Mouse (Mus musculus): ENCODE results near the gene Psmd13. TPM values are rescaled to one million over a fixed set of nuclear protein-coding genes. Genes with fewer than 3 reads are reported as not detected.

Psmd13 gene
- polyA plus RNA-seq, 1 experiment from 2014 or later, result 278 TPM

DNA sequence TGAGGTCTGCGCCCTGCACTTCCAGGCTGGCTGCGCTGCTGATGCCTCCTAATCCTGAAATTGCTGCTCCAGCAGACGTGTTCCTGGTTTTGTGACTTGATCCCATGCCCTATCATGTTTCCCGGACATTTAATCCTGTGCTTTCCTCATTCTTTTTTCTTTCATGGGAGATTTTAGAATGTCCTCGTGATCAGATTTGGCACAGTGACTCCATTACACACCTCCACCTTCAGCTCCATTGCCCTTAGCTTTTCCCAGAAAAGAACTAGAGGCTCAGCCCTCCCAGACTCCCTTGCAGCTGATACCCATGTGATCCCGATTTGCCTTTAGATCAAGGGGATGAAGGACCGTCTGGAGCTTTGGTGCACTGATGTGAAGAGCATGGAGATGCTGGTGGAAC lies 16.1 kb downstream of the Psmd13 start:
- H3K4me1 ChIP-seq (replicated peaks), result peaks cover 1% of the 10 kb centered on the region
- H3K36me3 ChIP-seq, result peaks cover 75% of the 10 kb centered on the region
- H3K4me3 ChIP-seq, result no peak overlapping the region
- H3K27me3 ChIP-seq, result no peaks in the 10 kb centered on the region
- no peak overlapping the region for H3K4me2 ChIP-seq
- no peak overlapping the region for H3K27ac ChIP-seq
- WGBS, result 90% methylated on average over 7 of the region's 7 CpGs
- H3K9me3 ChIP-seq, result no peaks in the 10 kb centered on the region
- H3K9ac ChIP-seq, result no peak overlapping the region
- no peak for ATAC-seq (ENCODE audit: low FRiP score)

DNA sequence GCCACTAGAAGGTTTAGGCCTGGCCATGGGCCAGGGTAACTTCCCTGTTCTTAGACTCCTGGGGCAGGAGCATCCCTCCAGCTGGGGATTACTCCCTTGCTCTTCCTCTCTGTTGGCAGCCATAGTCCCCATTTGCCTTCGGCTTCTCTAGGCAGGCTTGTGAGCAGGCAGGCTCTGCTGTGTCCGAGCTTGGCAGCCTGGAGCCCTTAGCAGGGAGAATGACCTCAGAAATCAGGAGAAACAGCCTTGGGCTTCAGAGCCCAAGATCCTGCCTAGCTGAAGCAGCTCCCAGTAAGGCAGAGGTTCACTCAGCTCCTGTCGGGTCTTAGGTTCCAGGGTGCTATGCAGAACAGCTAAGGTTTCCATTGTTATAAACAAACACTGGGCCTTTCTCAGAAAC lies 17.4 kb downstream of the Psmd13 start:
- Histone ChIP-seq H3K4me2 (no peak overlapping the region), H3K9ac (no peak overlapping the region), H3K4me3 (no peak overlapping the region), H3K36me3 (peaks cover 66% of the 10 kb centered on the region), H3K4me1 (replicated peaks) (peaks cover 8% of the 10 kb centered on the region), H3K27me3 (no peaks in the 10 kb centered on the region), H3K9me3 (no peaks in the 10 kb centered on the region), H3K27ac (no peak overlapping the region)
- no peak for ATAC-seq (ENCODE audit: low FRiP score)
- 75% methylated on average over 3 of the region's 3 CpGs for WGBS

DNA sequence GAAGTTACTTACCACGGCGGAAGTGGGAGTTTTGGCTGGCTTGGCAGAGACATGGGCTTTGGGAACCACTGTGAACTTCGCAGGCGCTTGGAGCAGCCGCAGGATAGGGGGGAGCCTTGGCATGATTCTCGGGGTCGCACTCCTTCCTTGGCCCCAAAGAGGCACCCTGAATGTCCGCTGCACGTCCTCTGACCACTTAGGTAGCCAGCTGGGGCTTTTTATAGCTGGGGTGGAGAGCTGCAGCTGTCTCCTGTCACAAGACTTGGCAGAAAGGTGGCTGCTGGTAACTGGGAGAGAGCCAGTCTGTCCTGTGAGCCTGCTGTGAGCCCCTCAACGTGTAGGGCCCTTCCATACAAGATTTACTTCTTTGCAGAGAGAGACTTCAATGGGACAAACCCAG lies 18.5 kb downstream of the Psmd13 start, which contains the start of gene Cox8b:
TSS of gene Cox8b (minus strand) at position 227 of the 400 bp plus-strand sequence.
- Histone ChIP-seq H3K4me2 (no peak within 1 kb of the TSS), H3K9ac (no peak within 1 kb of the TSS), H3K27ac (no peak within 1 kb of the TSS), H3K9me3 (no peaks in the 10 kb centered on the region), H3K4me3 (no peak within 1 kb of the TSS), H3K36me3 (peaks cover 55% of the 10 kb centered on the region), H3K27me3 (no peaks in the 10 kb centered on the region), H3K4me1 (replicated peaks) (peaks cover 8% of the 10 kb centered on the region)
- ATAC-seq (ENCODE audit: low FRiP score), result no peak
- 80% methylated on average over 10 of the region's 10 CpGs for WGBS

DNA sequence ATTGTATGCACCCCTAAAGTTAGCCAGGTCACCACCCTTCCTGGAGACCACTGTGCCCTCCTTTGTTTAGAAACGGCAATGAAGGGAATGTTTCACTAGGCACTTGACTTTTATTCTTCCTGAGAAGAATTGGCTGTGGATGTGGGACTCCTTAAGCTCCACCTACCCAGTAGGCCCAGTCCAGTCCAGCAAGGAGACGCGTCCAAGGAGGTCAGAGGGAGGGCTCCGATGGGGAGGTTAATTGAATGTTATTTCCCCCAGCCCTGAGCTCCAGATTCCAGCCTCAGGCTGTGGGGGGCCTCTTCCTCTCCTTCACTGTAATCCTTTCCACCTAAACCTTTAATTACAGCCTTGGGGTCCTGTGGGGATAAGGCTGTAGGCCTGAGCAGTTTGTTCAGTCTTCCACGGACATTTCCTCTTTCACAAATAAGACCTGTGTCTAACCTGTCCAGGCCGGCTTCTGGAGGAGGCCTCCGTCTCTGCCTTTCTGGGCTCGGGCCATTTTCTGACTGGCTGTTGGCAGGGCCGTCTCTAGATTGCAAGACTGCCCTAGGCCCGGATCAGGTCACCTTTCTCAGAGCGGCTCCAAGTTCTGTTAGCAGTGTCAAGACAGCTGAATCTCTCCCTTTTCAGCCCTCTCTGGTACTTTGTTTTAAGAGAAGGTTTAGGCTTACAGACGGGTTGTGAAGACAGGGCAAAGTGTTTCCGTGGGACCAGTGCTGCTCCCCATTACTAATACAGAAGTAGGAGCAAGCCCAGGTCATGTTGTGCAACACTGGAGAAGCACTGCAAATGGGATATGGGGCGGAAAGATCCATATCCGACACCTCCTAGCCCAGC lies 20.5 kb downstream of the Psmd13 start:
- no peak for ATAC-seq (ENCODE audit: low FRiP score)
- Histone ChIP-seq H3K27me3 (no peaks in the 10 kb centered on the region), H3K27ac (no peak overlapping the region), H3K4me1 (replicated peaks) (peaks cover 8% of the 10 kb centered on the region), H3K9ac (0 out of 2 replicates have a peak overlapping the region, but pooled peaks have one; percentile 6), H3K4me2 (no peak overlapping the region), H3K9me3 (no peaks in the 10 kb centered on the region), H3K4me3 (no peak overlapping the region), H3K36me3 (peaks cover 37% of the 10 kb centered on the region)
- 81% methylated on average over 15 of the region's 15 CpGs for WGBS

DNA sequence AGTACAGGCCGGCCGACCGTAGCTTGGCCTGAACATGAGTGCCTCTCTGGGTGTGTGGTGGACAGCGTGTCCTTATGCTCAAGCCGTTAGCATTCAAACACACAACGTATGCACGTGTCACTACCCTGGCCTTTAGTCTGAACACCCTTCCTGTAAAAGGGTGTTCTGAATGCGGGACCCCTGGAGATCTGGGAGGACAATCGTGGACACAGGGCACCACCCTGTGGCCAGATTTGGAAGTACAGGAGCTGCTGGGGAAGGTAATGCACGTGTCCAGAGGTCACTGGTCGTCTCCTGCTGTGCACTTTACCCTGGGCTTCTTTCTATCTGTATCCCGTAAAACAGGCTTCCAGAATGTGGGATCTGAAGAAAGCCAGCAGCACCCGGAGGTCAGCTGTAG lies 21.4 kb downstream of the Psmd13 start:
- Histone ChIP-seq H3K9ac (peak overlapping the region; percentile 35; the same call in 1 of the 2 replicates), H3K36me3 (peaks cover 27% of the 10 kb centered on the region), H3K9me3 (no peaks in the 10 kb centered on the region), H3K4me1 (replicated peaks) (peaks cover 8% of the 10 kb centered on the region), H3K4me3 (no peak overlapping the region), H3K4me2 (no peak overlapping the region), H3K27ac (no peak overlapping the region), H3K27me3 (no peaks in the 10 kb centered on the region)
- 26% methylated on average over 13 of the region's 13 CpGs for WGBS
- peak; percentile 54 for ATAC-seq (ENCODE audit: low FRiP score)

DNA sequence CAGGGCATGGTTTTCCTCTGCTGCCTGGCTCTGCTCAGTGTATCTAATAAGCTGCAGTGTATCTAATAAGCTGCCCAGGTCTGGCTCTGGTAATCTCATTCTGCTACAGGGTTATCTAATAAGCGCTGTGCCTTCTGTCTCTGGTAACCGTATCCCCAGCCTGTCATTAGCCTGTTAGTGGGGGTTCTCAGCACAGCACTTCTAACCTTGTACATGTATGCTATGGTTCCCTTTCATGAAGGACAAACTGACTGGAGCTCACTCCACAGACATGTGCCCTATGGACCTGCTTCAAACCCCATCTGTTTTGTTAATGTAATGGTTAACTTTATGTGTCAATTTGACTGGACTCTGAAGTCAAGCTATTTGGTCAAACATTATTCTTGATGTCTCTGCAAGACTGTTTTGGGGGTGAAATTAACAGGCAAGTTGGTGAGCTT lies 23.9 kb downstream of the Psmd13 start:
- H3K36me3 ChIP-seq, result peaks cover 6% of the 10 kb centered on the region; the same call in 1 of the 2 replicates
- H3K9ac ChIP-seq, result no peak overlapping the region
- no peaks in the 10 kb centered on the region for H3K9me3 ChIP-seq
- H3K4me3 ChIP-seq, result no peak overlapping the region
- peaks cover 12% of the 10 kb centered on the region for H3K4me1 ChIP-seq (replicated peaks)
- H3K4me2 ChIP-seq, result no peak overlapping the region
- 88% methylated on average over 2 of the region's 2 CpGs for WGBS
- no peak overlapping the region for H3K27ac ChIP-seq
- no peak for ATAC-seq (ENCODE audit: low FRiP score)
- no peaks in the 10 kb centered on the region for H3K27me3 ChIP-seq

DNA sequence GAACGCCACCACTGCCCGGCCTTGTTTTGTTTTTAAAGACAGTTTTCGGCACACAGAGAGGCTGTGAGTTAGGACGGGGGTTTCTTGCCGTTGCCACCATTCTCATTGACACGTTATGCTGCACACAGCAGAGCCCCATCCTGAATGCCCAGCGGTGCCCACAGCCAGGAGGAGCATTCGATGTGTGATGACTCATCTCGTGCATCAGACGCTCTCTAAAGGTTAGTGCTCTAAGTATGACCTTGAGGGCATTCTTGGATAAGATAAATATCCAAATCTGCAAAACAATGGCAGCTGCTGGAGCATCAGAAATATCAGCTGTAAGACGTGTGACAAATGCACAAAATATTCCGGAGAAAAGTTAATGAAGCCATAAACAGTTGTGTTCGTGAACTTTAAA lies 25.4 kb downstream of the Psmd13 start:
- no peaks in the 10 kb centered on the region for H3K9me3 ChIP-seq
- no peak for ATAC-seq (ENCODE audit: low FRiP score)

DNA sequence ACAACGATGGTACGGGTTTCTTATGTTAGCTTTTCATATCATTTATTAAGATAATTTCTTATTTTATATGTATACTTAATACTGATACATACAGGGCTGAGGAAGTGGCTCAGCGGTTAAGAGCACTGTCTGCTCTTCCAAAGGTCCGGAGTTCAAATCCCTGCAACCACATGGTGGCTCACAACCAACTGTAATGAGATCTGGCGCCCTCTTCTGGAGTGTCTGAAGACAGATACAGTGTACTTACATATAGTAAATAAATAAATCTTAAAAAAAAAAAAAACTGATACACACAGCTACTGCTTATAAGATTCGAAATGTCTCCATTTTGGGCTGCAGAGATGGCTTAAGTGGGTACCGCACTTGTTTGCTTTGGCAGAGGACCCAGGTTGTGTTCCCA lies 25.9 kb downstream of the Psmd13 start:
- peaks cover 12% of the 10 kb centered on the region for H3K4me1 ChIP-seq (replicated peaks)
- no peaks in the 10 kb centered on the region for H3K9me3 ChIP-seq
- no peak overlapping the region for H3K4me3 ChIP-seq
- H3K27me3 ChIP-seq, result no peaks in the 10 kb centered on the region
- 86% methylated on average over 7 of the region's 7 CpGs for WGBS
- no peak overlapping the region for H3K9ac ChIP-seq
- H3K27ac ChIP-seq, result no peak overlapping the region
- H3K4me2 ChIP-seq, result no peak overlapping the region
- H3K36me3 ChIP-seq, result no peaks in the 10 kb centered on the region
- ATAC-seq (ENCODE audit: low FRiP score), result no peak

More for the DNA sequence above, 25.4 kb downstream of the Psmd13 start:
- Histone ChIP-seq H3K27me3 (no peaks in the 10 kb centered on the region), H3K27ac (no peak overlapping the region), H3K9ac (no peak overlapping the region), H3K4me2 (no peak overlapping the region), H3K4me3 (no peak overlapping the region), H3K4me1 (replicated peaks) (peaks cover 12% of the 10 kb centered on the region), H3K36me3 (no peaks in the 10 kb centered on the region)
- WGBS, result 83% methylated on average over 13 of the region's 13 CpGs

DNA sequence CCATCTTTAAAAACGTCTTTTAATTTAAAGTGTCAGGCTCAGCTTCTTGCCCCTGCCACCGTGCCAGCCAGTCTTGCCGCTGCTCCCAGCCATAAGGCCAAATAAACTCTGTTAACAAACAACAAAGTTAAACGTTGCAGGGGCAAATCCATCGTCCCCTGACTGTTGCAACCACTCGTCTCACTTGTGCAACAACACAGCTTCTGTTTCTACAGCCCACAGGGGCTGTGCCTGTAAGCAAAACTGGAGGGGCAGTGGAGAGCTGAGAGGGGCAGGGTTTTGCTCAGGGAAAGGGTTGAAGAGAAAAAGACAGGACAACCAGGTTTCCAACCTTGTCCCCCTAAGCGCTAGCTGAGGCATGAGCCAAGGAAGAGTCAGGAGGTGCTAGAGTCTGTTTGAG lies 26.4 kb downstream of the Psmd13 start:
- H3K9ac ChIP-seq, result 0 out of 2 replicates have a peak overlapping the region, but pooled peaks have one; percentile 10
- no peak for ATAC-seq (ENCODE audit: low FRiP score)
- no peak overlapping the region for H3K4me3 ChIP-seq
- WGBS, result 58% methylated on average over 7 of the region's 7 CpGs
- peaks cover 7% of the 10 kb centered on the region for H3K4me1 ChIP-seq (replicated peaks)
- no peaks in the 10 kb centered on the region for H3K27me3 ChIP-seq
- no peaks in the 10 kb centered on the region for H3K9me3 ChIP-seq
- no peak overlapping the region for H3K27ac ChIP-seq
- peak overlapping the region; percentile 58 for H3K4me2 ChIP-seq
- H3K36me3 ChIP-seq, result no peaks in the 10 kb centered on the region

DNA sequence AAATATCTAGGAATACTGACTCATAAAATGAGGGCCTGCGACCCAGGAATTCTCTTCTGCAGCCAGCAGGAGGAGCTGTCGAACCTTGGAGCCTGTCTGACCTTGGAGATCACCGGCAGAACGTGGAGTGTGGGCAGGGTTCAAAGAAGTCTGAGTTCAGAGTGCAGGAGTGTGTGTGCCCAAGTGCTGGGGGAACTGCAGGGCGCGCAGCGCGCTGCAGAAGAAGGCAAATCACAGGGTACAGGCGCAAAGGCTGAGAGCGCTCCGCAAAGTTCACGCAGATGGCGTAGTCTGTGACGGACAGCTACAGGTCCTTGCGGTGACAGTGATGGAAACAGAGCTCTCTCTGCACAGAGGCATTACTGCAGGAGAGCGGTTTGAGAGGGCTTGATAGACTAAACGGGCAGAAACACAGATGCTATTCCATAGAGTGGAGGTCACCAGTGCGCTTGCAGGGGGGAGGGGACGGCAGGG lies 26.9 kb downstream of the Psmd13 start:
- peaks cover 5% of the 10 kb centered on the region; the same call in 1 of the 2 replicates for H3K4me1 ChIP-seq (replicated peaks)
- H3K27ac ChIP-seq, result no peak overlapping the region
- peak; percentile 63 for ATAC-seq (ENCODE audit: low FRiP score)
- no peaks in the 10 kb centered on the region for H3K36me3 ChIP-seq
- H3K4me3 ChIP-seq, result peak overlapping the region; percentile 32
- no peaks in the 10 kb centered on the region for H3K27me3 ChIP-seq
- 3% methylated on average over 19 of the region's 19 CpGs for WGBS
- no peaks in the 10 kb centered on the region for H3K9me3 ChIP-seq
- H3K9ac ChIP-seq, result peak overlapping the region; percentile 26; the same call in 1 of the 2 replicates
- peak overlapping the region; percentile 58 for H3K4me2 ChIP-seq

DNA sequence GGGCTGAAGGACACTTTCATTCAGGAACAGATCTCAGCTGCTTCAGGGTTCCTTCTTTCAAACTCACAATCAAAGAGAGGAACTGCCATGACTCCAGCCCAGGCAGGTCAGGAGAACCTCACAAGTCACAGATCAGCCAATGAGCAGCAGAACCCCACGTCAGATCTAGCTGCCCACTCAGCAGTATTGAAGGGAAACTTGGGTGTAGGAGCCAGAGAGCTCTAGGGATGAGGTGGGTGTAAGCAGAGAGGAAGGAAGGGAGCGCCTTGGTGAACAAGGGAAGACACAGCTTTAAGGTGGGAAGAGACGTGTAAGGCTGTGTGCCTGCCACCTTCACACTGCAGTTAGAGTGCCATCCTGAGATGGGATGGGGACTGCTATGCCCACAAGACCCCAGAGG lies 30.5 kb downstream of the Psmd13 start:
- no peaks in the 10 kb centered on the region for H3K9me3 ChIP-seq
- H3K9ac ChIP-seq, result no peak overlapping the region
- H3K4me2 ChIP-seq, result no peak overlapping the region
- no peaks in the 10 kb centered on the region for H3K36me3 ChIP-seq
- peaks cover 5% of the 10 kb centered on the region; the same call in 1 of the 2 replicates for H3K4me1 ChIP-seq (replicated peaks)
- H3K27ac ChIP-seq, result no peak overlapping the region
- WGBS, result 69% methylated on average over 3 of the region's 3 CpGs
- no peak overlapping the region for H3K4me3 ChIP-seq
- H3K27me3 ChIP-seq, result 0 out of 2 replicates have a peak, but pooled peaks cover under 1% of the 10 kb centered on the region
- ATAC-seq (ENCODE audit: low FRiP score), result no peak

DNA sequence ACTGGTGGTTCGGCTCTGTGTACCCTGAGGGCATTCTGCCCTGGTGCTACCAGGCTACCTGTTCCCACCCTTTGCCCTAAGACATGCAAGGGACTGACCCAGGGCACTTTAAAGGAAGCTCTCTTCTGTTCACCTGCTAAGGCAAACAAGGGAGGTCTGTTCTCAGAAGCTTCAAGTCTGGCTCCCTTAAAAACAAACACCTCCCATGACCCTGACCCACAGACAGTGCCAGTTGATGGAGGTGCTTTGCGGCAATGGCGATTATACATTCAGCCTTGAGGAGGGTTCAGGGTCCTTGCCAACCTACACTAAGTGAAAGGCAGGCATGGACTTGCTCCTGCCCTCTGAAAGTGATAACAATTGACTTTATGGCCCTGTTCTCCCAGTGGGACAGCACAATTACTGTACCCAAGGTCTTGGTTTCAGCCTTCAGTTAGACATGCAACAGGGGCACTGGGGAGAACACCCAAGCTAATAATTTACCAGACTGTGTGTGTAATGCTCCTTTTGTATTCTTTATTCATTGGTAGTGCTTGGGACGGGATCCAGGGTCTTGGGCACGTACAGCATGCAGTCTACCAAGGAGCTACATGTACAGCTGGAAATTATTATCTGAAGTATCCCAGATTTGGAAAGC lies 31.2 kb downstream of the Psmd13 start:
- H3K4me1 ChIP-seq (replicated peaks), result peaks cover 5% of the 10 kb centered on the region; the same call in 1 of the 2 replicates
- 71% methylated on average over 5 of the region's 5 CpGs for WGBS

More for the DNA sequence above, 31.2 kb downstream of the Psmd13 start:
- no peaks in the 10 kb centered on the region for H3K36me3 ChIP-seq
- H3K9me3 ChIP-seq, result no peaks in the 10 kb centered on the region
- H3K27me3 ChIP-seq, result peaks cover 7% of the 10 kb centered on the region; the same call in 1 of the 2 replicates
- ATAC-seq (ENCODE audit: low FRiP score), result no peak
- no peak overlapping the region for H3K27ac ChIP-seq
- no peak overlapping the region for H3K9ac ChIP-seq
- H3K4me2 ChIP-seq, result no peak overlapping the region
- H3K4me3 ChIP-seq, result no peak overlapping the region
